8 mouse cellular contexts compared by ENCODE assay signal in genomic region chr15:88750677-88751563, GRCm38 (mm10). TPM values are rescaled to one million over a fixed set of nuclear protein-coding genes. Genes with fewer than 3 reads are reported as not detected.
DNase-seq lines count a peak whose midpoint lies in the region; ATAC-seq lines count a peak whose summit lies in the region.

No protein-coding gene starts in this region.

- WGBS in hindbrain, embryonic 14.5 days: 8% methylated on average over 54 of the region's 54 CpGs

- H3K27ac ChIP-seq in hindbrain, embryonic 14.5 days: peak overlapping the region; percentile 67

- H3K4me3 ChIP-seq in hindbrain, embryonic 14.5 days (replicated peaks; ENCODE audit: low read length): peak overlapping the region; percentile 93

- ATAC-seq in hindbrain, embryonic 14.5 days (ENCODE audit: low FRiP score): peak; percentile 98

- H3K4me2 ChIP-seq in hindbrain, embryonic 14.5 days (replicated peaks): peak overlapping the region; percentile 62

- DNase-seq in R1 (ENCODE audit: low read depth, low spot score): peak; percentile 99
- peak; percentile 99 for DNase-seq in cerebellum, postnatal 25 days
- DNase-seq in frontal cortex, postnatal 25 days (ENCODE audit: low spot score in 2 of 2): peak; percentile 93 to 96
- DNase-seq in hindbrain, embryonic 14.5 days (ENCODE audit: low spot score): peak; percentile 99
- DNase-seq in layer of hippocampus, postnatal 36 days: peak; percentile 99
- DNase-seq in lung, postnatal 36 days: peak; percentile 99
- peak; percentile 99 for DNase-seq in retina, postnatal 1 day
- peak; percentile 94 to 99 for DNase-seq in urinary bladder, adult 18-20 months (ENCODE audit: low spot score in 2 of 2)

- peaks cover 16% of the 10 kb centered on the region for H3K4me1 ChIP-seq in hindbrain, embryonic 14.5 days (replicated peaks; ENCODE audit: control insufficient read depth, insufficient read depth, low read length)

- H3K9ac ChIP-seq in hindbrain, embryonic 14.5 days: peak overlapping the region; percentile 50

- H3K36me3 ChIP-seq in hindbrain, embryonic 14.5 days (replicated peaks; ENCODE audit: control insufficient read depth, insufficient read depth): 0 out of 2 replicates have a peak, but pooled peaks cover 3% of the 10 kb centered on the region

- H3K9me3 ChIP-seq in hindbrain, embryonic 14.5 days (ENCODE audit: control insufficient read depth, low read length): no peaks in the 10 kb centered on the region

- H3K27me3 ChIP-seq in hindbrain, embryonic 14.5 days (ENCODE audit: control insufficient read depth, insufficient read depth, low read length): no peaks in the 10 kb centered on the region

RNA-seq across cellular contexts. Expression of gene Zbed4, which starts 0.5 kb away (rescaled TPM):
- 18.4 and 19.9 TPM in 2 replicates for polyA plus RNA-seq in hindbrain, embryonic 14.5 days (2014; fragmentation: Nextera tagmentation; extraction: Ambion mirVana)
- 10 to 100 TPM; 10.2 to 10.7 TPM for total RNA-seq in layer of hippocampus, postnatal 36 days (2021)

RNA-seq across cellular contexts. Expression of gene Brd1, which starts 16.9 kb away (rescaled TPM):
- polyA plus RNA-seq in hindbrain, embryonic 14.5 days (2014; fragmentation: Nextera tagmentation; extraction: Ambion mirVana): 20.3 and 20.8 TPM in 2 replicates
- total RNA-seq in layer of hippocampus, postnatal 36 days (2021): 10 to 100 TPM; 54.7 to 56.2 TPM

Comparison
In these comparisons a context has a peak if more than half of its experiments do, and no peak if none do; other contexts are left out.
1. Peak in every context shown above with its lines: DNase-seq, ATAC-seq, H3K4me3 ChIP-seq and H3K27ac ChIP-seq.